Mouse (Mus musculus): ENCODE measurements around the gene Mindy4. TPM values are rescaled to one million over a fixed set of nuclear protein-coding genes. Genes with fewer than 3 reads are reported as not detected.

Gene Mindy4
- polyA plus RNA-seq, 1 experiment from 2014 or later = 15.6 TPM

- no peaks in the 10 kb centered on the region for H3K36me3 ChIP-seq
- H3K27me3 ChIP-seq = no peaks in the 10 kb centered on the region
- no peak overlapping the region for H3K9ac ChIP-seq
- H3K4me3 ChIP-seq (replicated peaks) = no peak overlapping the region
- WGBS = 87% methylated on average over 5 of the region's 5 CpGs
- no peak overlapping the region for H3K4me2 ChIP-seq
- H3K4me1 ChIP-seq = no peaks in the 10 kb centered on the region
- H3K9me3 ChIP-seq (replicated peaks) = no peaks in the 10 kb centered on the region
- H3K27ac ChIP-seq = no peak overlapping the region
- no peak for ATAC-seq (replicated peaks; ENCODE audit: low FRiP score)
These were observed 144.8 kb downstream of the Mindy4 start for GRCm38 (mm10) chr6:55347711-55348571.

DNA sequence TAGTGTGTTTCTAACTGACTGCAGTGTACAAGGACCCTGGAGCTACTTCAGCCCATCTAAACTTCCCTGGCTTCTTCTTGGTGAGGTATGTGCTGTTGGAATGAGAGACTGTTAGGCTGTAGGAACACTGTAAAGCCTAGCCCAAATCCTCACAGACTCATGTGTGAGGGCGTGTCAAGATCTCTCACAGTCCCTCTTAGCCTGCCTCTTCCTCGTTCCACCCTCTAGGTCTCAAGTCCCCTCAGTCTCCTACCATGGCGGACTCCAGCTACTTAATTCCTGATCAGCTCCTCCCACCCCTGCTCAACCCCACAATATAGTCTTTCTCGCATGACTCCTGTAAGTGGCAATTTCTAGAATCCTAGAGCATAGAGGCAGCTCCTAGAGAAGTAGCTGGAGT, 146.0 kb downstream of the Mindy4 start:
- Histone ChIP-seq H3K4me1 (no peaks in the 10 kb centered on the region), H3K36me3 (no peaks in the 10 kb centered on the region), H3K4me3 (replicated peaks) (no peak overlapping the region), H3K9ac (no peak overlapping the region), H3K27ac (no peak overlapping the region), H3K4me2 (no peak overlapping the region), H3K27me3 (no peaks in the 10 kb centered on the region), H3K9me3 (replicated peaks) (no peaks in the 10 kb centered on the region)
- ATAC-seq (replicated peaks; ENCODE audit: low FRiP score) = no peak
- WGBS = 83% methylated on average over 4 of the region's 4 CpGs

DNA sequence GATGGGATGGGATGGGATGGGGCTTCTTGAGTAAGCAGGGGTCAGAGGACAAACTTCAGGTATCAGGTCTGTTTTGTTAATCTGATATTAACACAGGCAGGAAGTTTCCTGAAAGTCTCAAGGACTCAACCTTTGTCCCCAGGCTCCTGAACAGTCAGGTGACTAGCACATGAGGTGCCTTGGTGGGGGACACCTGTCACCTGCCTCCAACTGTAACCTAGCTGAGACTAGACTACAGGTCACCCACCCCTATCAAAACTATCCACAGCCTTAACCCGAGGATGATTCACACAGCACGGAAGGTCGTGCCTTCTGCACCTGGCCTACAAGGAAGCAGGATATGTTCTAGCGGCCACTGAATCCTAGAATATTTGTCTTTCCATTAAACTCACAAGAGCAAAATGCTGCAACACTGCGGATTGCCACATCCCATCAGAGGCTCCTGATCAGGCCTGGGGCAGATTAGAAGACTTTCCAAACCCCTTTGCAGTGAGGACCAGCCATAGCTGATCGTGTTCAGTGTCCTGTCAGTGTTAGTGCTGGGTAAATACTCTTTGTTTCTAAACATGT, 147.3 kb downstream of the Mindy4 start:
- no peaks in the 10 kb centered on the region for H3K27me3 ChIP-seq
- H3K36me3 ChIP-seq = no peaks in the 10 kb centered on the region
- no peaks in the 10 kb centered on the region for H3K4me1 ChIP-seq
- H3K4me3 ChIP-seq (replicated peaks) = no peak overlapping the region
- H3K4me2 ChIP-seq = no peak overlapping the region
- 90% methylated on average over 6 of the region's 6 CpGs for WGBS
- no peak overlapping the region for H3K9ac ChIP-seq
- no peak overlapping the region for H3K27ac ChIP-seq
- ATAC-seq (replicated peaks; ENCODE audit: low FRiP score) = no peak
- no peaks in the 10 kb centered on the region for H3K9me3 ChIP-seq (replicated peaks)

DNA sequence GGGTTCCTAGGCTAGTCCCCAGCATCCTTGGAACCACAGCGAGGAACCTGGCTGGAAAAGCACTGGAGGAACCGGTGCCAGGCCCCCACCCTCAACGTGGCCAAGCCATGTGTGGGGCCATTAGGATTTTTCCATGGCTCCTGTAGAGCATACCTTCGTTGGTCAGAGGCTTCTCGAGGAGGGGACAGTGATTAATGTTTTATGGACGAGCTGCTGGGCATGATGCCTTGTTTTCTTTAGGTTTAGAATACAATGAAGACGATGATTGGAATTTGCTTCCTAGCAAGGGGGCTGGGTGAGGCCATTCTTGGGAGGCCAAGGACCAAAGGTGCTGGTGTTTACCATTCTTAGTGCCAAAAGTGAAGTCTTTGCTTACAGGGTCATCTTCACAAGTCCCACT, 148.5 kb downstream of the Mindy4 start:
- WGBS = 59% methylated on average over 7 of the region's 7 CpGs
- ATAC-seq (replicated peaks; ENCODE audit: low FRiP score) = no peak

DNA sequence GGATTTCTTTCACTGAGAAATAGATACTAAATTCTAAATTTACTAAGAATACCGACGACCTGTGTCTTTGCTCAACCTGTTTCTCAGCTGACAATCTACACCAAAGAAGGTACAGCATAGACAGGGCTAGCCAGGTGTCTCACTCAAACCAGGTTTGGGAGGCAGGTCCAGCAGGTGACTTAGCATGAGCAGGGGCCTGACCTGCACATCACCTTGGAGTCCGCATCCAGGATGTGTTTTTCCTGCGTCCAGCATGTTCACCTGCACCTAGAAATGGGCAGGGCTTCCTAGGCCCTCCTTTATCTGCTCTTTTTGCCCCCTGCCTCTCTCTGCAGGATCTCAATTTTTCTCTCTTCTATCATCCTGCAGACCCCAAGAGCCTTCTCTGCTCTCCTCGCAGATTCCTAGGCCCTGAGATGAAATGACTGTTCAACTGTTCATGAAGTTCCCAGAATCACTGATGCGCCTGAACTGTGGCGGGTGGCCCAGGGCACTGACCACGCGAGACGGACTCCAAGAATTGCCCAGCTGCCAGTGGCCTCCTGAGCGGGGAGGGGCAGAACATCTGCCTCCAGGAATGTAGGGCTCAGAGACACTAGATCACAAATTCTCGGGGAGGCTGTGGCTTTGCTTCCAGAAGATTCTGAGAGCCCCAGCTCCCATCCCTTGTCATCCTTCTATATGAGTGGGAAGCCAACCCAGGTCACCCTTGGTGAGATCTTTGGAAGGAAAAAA, 150.7 kb downstream of the Mindy4 start:
- no peaks in the 10 kb centered on the region for H3K36me3 ChIP-seq
- no peak overlapping the region for H3K9ac ChIP-seq
- ATAC-seq (replicated peaks; ENCODE audit: low FRiP score) = no peak
- no peak overlapping the region for H3K27ac ChIP-seq
- H3K9me3 ChIP-seq (replicated peaks) = no peaks in the 10 kb centered on the region
- H3K4me2 ChIP-seq = no peak overlapping the region
- H3K4me1 ChIP-seq = peaks cover 12% of the 10 kb centered on the region; the same call in 1 of the 2 replicates
- H3K27me3 ChIP-seq = no peaks in the 10 kb centered on the region
- no peak overlapping the region for H3K4me3 ChIP-seq (replicated peaks)
- WGBS = 77% methylated on average over 12 of the region's 12 CpGs

More for the DNA sequence above, 148.5 kb downstream of the Mindy4 start:
- Histone ChIP-seq H3K4me3 (replicated peaks) (no peak overlapping the region), H3K9ac (no peak overlapping the region), H3K27ac (no peak overlapping the region), H3K9me3 (replicated peaks) (no peaks in the 10 kb centered on the region), H3K36me3 (no peaks in the 10 kb centered on the region), H3K4me1 (no peaks in the 10 kb centered on the region; the same call in 1 of the 2 replicates), H3K4me2 (no peak overlapping the region), H3K27me3 (no peaks in the 10 kb centered on the region)

- ATAC-seq (replicated peaks; ENCODE audit: low FRiP score) = no peak
- Histone ChIP-seq H3K4me2 (no peak overlapping the region), H3K27ac (no peak overlapping the region), H3K4me1 (peaks cover 12% of the 10 kb centered on the region; the same call in 1 of the 2 replicates), H3K36me3 (no peaks in the 10 kb centered on the region), H3K9me3 (replicated peaks) (no peaks in the 10 kb centered on the region), H3K9ac (no peak overlapping the region), H3K4me3 (replicated peaks) (no peak overlapping the region), H3K27me3 (no peaks in the 10 kb centered on the region)
- 76% methylated on average over 4 of the region's 4 CpGs for WGBS
These were observed 151.4 kb downstream of the Mindy4 start for GRCm38 (mm10) chr6:55354456-55355117.

DNA sequence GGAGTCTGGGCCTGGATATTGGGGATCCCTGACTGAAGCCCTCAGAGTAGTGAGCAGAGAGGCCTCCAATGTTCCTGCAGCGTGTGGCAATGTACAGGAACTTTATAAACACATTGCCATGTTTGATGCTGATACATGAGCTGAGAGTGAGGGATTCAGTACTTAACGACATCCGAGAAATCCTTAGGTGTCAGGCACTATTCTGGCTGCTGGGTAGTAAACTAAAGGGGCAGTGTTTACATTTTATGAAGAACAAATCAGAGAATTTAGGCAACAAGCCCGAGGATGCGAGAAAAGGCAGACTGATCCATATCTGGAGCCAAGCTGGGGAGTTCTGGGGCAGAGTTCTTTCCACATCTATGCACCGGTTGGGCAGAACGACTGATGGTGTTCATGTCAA, 152.4 kb downstream of the Mindy4 start:
- H3K36me3 ChIP-seq = no peaks in the 10 kb centered on the region
- no peak for ATAC-seq (replicated peaks; ENCODE audit: low FRiP score)
- H3K9ac ChIP-seq = no peak overlapping the region
- peaks cover 12% of the 10 kb centered on the region; the same call in 1 of the 2 replicates for H3K4me1 ChIP-seq
- H3K27ac ChIP-seq = no peak overlapping the region
- 75% methylated on average over 7 of the region's 7 CpGs for WGBS
- H3K9me3 ChIP-seq (replicated peaks) = no peaks in the 10 kb centered on the region
- no peak overlapping the region for H3K4me2 ChIP-seq
- no peaks in the 10 kb centered on the region for H3K27me3 ChIP-seq
- no peak overlapping the region for H3K4me3 ChIP-seq (replicated peaks)

DNA sequence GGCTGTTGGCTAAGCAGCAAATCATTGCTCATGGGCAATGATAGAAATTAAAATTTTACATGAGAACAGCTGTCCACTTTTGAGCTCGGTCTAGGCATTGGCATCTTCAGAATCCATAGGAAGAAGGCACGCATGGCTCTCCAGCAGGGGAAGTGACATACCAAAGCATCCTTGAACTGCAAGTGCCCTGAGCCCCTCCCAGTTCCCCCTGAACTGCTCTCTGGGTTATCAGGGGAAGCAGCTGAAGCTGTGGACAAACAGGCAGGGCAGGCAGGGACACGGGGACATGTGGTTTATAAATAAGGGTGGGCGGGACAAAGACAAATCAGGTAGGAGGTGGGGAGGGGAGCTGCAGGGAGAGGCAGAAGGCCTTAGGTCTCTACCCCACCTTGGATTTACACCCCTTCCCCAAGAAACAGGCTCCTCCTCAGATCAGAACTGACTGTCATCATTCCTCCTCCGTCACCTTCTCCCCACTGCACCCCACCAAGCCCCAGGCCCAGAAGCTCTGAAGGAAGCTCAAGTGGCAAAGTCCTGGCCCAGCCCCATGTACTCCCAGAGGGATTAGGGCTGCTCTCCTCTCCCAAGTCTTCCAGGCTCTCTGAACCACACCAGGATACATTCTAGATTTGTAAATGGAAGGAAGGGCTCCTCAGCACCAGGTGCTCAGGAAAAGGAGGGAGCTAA, 153.0 kb downstream of the Mindy4 start:
- Histone ChIP-seq H3K9me3 (replicated peaks) (no peaks in the 10 kb centered on the region), H3K4me1 (peaks cover 12% of the 10 kb centered on the region; the same call in 1 of the 2 replicates), H3K36me3 (no peaks in the 10 kb centered on the region), H3K4me3 (replicated peaks) (no peak overlapping the region), H3K27ac (no peak overlapping the region), H3K4me2 (no peak overlapping the region), H3K27me3 (no peaks in the 10 kb centered on the region), H3K9ac (no peak overlapping the region)
- 54% methylated on average over 5 of the region's 5 CpGs for WGBS
- no peak for ATAC-seq (replicated peaks; ENCODE audit: low FRiP score)

DNA sequence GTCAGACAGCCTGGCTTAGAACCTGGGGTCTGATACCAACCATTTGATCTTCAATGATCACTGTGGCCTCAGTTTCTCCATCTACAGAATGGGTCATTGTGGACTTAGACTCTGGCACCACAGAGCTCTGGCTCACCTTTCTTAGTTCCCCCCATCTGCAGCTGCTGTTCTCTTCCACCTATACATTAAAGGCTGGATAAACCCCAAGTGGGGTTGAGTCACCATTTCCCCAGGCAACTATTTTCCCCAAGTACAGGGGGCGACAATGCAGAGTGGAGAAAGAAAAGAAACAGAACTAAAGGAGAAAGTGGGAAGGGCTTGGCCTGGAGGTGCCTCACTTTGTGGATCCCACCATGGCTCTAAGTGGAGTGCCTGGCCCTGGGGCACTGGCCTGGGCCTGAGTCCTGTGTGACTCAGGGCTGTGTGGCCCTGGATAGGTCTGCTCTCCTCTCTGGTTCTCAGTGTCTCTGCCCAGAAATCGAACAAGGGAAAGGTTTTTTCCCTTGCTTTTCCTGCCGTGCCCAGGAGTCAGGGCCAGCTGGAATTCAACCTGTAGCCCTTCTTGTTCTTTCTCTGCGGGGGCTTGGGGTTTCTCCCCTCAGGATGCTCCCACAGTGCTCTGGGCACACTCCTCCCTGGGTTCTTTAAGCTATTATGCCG, 153.9 kb downstream of the Mindy4 start:
- Histone ChIP-seq H3K9me3 (replicated peaks) (no peaks in the 10 kb centered on the region), H3K36me3 (no peaks in the 10 kb centered on the region), H3K27ac (peak overlapping the region; percentile 60), H3K9ac (no peak overlapping the region), H3K4me2 (no peak overlapping the region), H3K4me1 (peaks cover 12% of the 10 kb centered on the region; the same call in 1 of the 2 replicates), H3K27me3 (no peaks in the 10 kb centered on the region), H3K4me3 (replicated peaks) (no peak overlapping the region)
- ATAC-seq (replicated peaks; ENCODE audit: low FRiP score) = no peak
- WGBS = 74% methylated on average over 5 of the region's 5 CpGs

DNA sequence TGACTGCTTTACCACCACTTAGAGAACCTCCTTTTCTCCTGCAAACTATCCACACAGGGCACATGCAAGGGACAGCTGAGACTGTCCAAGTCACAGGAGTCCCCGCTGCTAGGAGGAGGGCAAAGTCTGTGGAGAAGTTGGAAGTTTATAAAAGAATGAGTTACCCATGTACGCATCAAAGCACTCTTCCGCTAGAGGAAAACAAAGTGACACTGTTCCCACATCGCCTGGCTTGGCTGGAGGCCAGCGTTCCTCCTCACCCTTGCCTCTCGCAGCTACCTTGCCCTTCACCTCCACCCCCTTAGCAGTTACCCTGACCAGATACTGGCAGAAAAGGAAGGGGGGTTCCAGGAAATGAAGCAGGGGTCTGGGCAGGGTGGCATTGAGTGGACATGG, 154.5 kb downstream of the Mindy4 start:
- Histone ChIP-seq H3K36me3 (no peaks in the 10 kb centered on the region), H3K27me3 (no peaks in the 10 kb centered on the region), H3K4me1 (peaks cover 12% of the 10 kb centered on the region; the same call in 1 of the 2 replicates), H3K9ac (no peak overlapping the region), H3K27ac (peak overlapping the region; percentile 60), H3K9me3 (replicated peaks) (no peaks in the 10 kb centered on the region), H3K4me2 (no peak overlapping the region), H3K4me3 (replicated peaks) (no peak overlapping the region)
- ATAC-seq (replicated peaks; ENCODE audit: low FRiP score) = peak; percentile 70
- 54% methylated on average over 6 of the region's 6 CpGs for WGBS

GRCm38 (mm10) chr6:55358731-55359143, 155.6 kb downstream of the Mindy4 start:
- Histone ChIP-seq H3K4me2 (no peak overlapping the region), H3K9ac (no peak overlapping the region), H3K27ac (no peak overlapping the region), H3K9me3 (replicated peaks) (no peaks in the 10 kb centered on the region), H3K4me1 (peaks cover 12% of the 10 kb centered on the region; the same call in 1 of the 2 replicates), H3K27me3 (no peaks in the 10 kb centered on the region), H3K4me3 (replicated peaks) (no peak overlapping the region), H3K36me3 (no peaks in the 10 kb centered on the region)
- WGBS = 26% methylated on average over 2 of the region's 2 CpGs
- ATAC-seq (replicated peaks; ENCODE audit: low FRiP score) = no peak
